Mouse (Mus musculus): Measurements from ENCODE around the gene Tor1aip2. TPM values are rescaled to one million over a fixed set of nuclear protein-coding genes. Genes with fewer than 3 reads are reported as not detected.

Gene Tor1aip2
- polyA plus RNA-seq, 1 experiment from 2014 or later: 73.6 TPM

Other genes with a start within 250 kb of the Tor1aip2 start
- gene Qsox1, start 222.5 kb upstream of the Tor1aip2 start, polyA plus RNA-seq (2015; fragmentation: Nextera tagmentation; extraction: Ambion mirVana): 19.8 and 21.9 TPM in 2 replicates
- 10.7 and 12.3 TPM in 2 replicates for gene Cep350, start 62.1 kb upstream of the Tor1aip2 start, polyA plus RNA-seq (2015; fragmentation: Nextera tagmentation; extraction: Ambion mirVana)
- 24.9 and 25.2 TPM in 2 replicates for gene Tor1aip1, start 1.1 kb downstream of the Tor1aip2 start, polyA plus RNA-seq (2015; fragmentation: Nextera tagmentation; extraction: Ambion mirVana)
- 2.4 and 3.0 TPM in 2 replicates for gene Fam163a, start 169.6 kb downstream of the Tor1aip2 start, polyA plus RNA-seq (2015; fragmentation: Nextera tagmentation; extraction: Ambion mirVana)

Data from forebrain, embryonic 15.5 days (tissue).